ENCODE assay signal across 14 mouse cellular contexts in the genomic region with DNA sequence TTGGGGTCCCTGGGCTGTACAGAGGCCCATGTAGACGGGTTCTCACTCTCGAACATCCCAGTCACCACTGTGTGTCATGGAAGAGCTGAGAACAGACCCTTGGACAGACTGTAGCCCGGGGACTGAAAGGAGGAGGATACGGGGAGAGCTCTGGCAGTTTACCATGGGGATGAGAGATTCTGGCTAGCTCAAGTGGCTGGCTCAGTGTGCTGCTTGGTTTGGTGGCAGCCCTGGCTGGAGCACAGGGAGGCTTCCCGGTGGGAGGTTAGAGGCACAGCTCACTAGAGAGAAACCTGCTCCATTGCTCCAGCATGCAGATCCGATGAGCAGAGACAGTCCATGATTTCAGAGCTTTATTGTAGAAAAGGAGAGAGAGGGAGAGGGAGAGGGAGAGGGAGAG.
"Had no signal": no experiment of that assay in that cellular context is flagged by ENCODE, and none has a peak within 500 bp of the region (broad histone marks: within the 10 kb centered on the region; RNA-seq: fewer than 3 reads in every experiment).

No protein-coding gene starts in this region.

- H3K4me1 ChIP-seq: limb, embryonic 15.5 days; liver, embryonic 13.5 days; midbrain, embryonic 13.5 days; neural tube, embryonic 15.5 days had no signal

- DNase-seq: kidney, adult 9 months; kidney, postnatal 4 days; liver, embryonic 13.5 days; liver, postnatal 0 days; right cerebral cortex, adult 18-20 months; right cerebral cortex, postnatal 25 days; thymus, postnatal 4 days had no signal

- H3K9ac ChIP-seq: limb, embryonic 15.5 days; liver, embryonic 13.5 days; liver, postnatal 0 days; midbrain, embryonic 13.5 days; neural tube, embryonic 15.5 days had no signal

- H3K27me3 ChIP-seq: limb, embryonic 15.5 days; liver, embryonic 13.5 days; midbrain, embryonic 13.5 days; neural tube, embryonic 15.5 days had no signal

- H3K36me3 ChIP-seq: limb, embryonic 15.5 days; liver, embryonic 13.5 days; midbrain, embryonic 13.5 days; neural tube, embryonic 15.5 days had no signal

- H3K4me3 ChIP-seq: layer of hippocampus, adult 2 months; limb, embryonic 15.5 days; liver, embryonic 13.5 days; midbrain, embryonic 13.5 days; myocyte; neural tube, embryonic 15.5 days had no signal

- H3K4me2 ChIP-seq: limb, embryonic 15.5 days; liver, embryonic 13.5 days; midbrain, embryonic 13.5 days; neural tube, embryonic 15.5 days had no signal

- H3K9me3 ChIP-seq: limb, embryonic 15.5 days; liver, embryonic 13.5 days; midbrain, embryonic 13.5 days; neural tube, embryonic 15.5 days had no signal

- H3K27ac ChIP-seq: kidney, postnatal 0 days; layer of hippocampus, adult 2 months; limb, embryonic 15.5 days; liver, embryonic 13.5 days; midbrain, embryonic 13.5 days; neural tube, embryonic 15.5 days; stomach, postnatal 0 days had no signal

- ATAC-seq: liver, postnatal 0 days; midbrain, embryonic 13.5 days had no signal
